Mouse (Mus musculus) liver, embryonic 14.5 days (tissue): Measurements from ENCODE around the gene Fhit. TPM values are rescaled to one million over a fixed set of nuclear protein-coding genes. Genes with fewer than 3 reads are reported as not detected.
A peak's percentile ranks its signal among the peaks of the same experiment; 100 is the strongest.

ENCODE experiments used
- ATAC-seq: fragments of 200-750 bp; cut with Nextera tagmentation; 2 replicates; pipeline ENCODE4 v1.8.0; 2017; ENCODE audit warnings: moderate number of reproducible peaks, mild to moderate bottlenecking, moderate library complexity; ENCODE audit not compliant: insufficient read depth
- DNase-seq, 3 experiments: peaks; one replicate each; pipeline ENCODE4 v3.0.0-alpha.2; 2012 to 2013; ENCODE audit warnings: low read depth in 3 of 3, low spot score in 3 of 3
- H3K27ac ChIP-seq: fragments of 300-500 bp; sonication (generic); 2 replicates; pipeline ENCODE4 v1.5.1; 2014; ENCODE audit warnings: moderate library complexity, mild to moderate bottlenecking, control low read depth, inconsistent platforms
- H3K27me3 ChIP-seq: fragments of 300-500 bp; sonication (generic); 2 replicates; pipeline ENCODE4 v1.6.1; 2014; ENCODE audit warnings: mild to moderate bottlenecking, low read length, moderate library complexity; ENCODE audit not compliant: control insufficient read depth, insufficient read depth
- H3K36me3 ChIP-seq: fragments of 300-500 bp; sonication (generic); replicated peaks from 2 replicates; pipeline ENCODE4 v1.6.1; 2014; ENCODE audit warnings: low read depth; ENCODE audit not compliant: control insufficient read depth, insufficient read depth
- H3K4me1 ChIP-seq, 2 experiments: fragments of 200-500 bp in 1 of 2; fragments of 300-500 bp in 1 of 2; sonication (generic) in 1 of 2; replicated peaks; 2 replicates each; pipeline ENCODE4 v1.6.1; 2012 to 2014; ENCODE audit warnings: antibody characterized with exemption in 1 of 2, inconsistent platforms in 1 of 2, low read length in 1 of 2; ENCODE audit not compliant: control insufficient read depth in 2 of 2, insufficient read depth in 2 of 2
- H3K4me2 ChIP-seq: fragments of 300-500 bp; sonication (generic); 2 replicates; pipeline ENCODE4 v1.6.1; 2014; ENCODE audit warnings: low read depth, mild to moderate bottlenecking, control low read depth, moderate library complexity
- H3K4me3 ChIP-seq, 2 experiments: fragments of 200-500 bp in 1 of 2; fragments of 300-500 bp in 1 of 2; sonication (generic) in 1 of 2; 2 replicates each; pipeline ENCODE4 v1.5.1; 2012 to 2014; ENCODE audit warnings: low read depth in 2 of 2, low read length in 2 of 2, mild to moderate bottlenecking in 2 of 2, control low read depth in 1 of 2, inconsistent platforms in 1 of 2, moderate library complexity in 1 of 2; ENCODE audit not compliant: insufficient read depth in 1 of 2
- H3K9ac ChIP-seq: fragments of 300-500 bp; sonication (generic); replicated peaks from 2 replicates; pipeline ENCODE4 v1.6.1; 2014; ENCODE audit warnings: mild to moderate bottlenecking, control low read depth, moderate library complexity
- H3K9me3 ChIP-seq: fragments of 300-500 bp; sonication (generic); 2 replicates; pipeline ENCODE4 v1.6.1; 2016; ENCODE audit warnings: low read length, mixed read lengths; ENCODE audit not compliant: control insufficient read depth
- CTCF ChIP-seq: IDR thresholded peaks from 2 replicates; pipeline ENCODE4 v1.5.1; 2016; ENCODE audit warnings: antibody characterized with exemption, low read depth, control low read depth
- EP300 ChIP-seq: IDR thresholded peaks from 2 replicates; pipeline ENCODE4 v1.6.1; 2016; ENCODE audit warnings: antibody characterized with exemption, low read depth
- WGBS: fragments of 180-500 bp; shearing (Covaris S2); extraction: QIAGEN DNeasy Blood & Tissue Kit; methylation state at CpG from one replicate; pipeline ENCODE4 v1.1.7; 2014; ENCODE audit not compliant: insufficient replicate concordance; 5-methylcytosine and 5-hydroxymethylcytosine counted together
- polyA plus RNA-seq, 2 experiments: library from polyadenylated mRNA; depleted of rRNA in 1 of 2; stranded (reverse) in 1 of 2; unstranded in 1 of 2; fragments of >200 nt; fragmentation: Nextera tagmentation in 1 of 2; extraction: Ambion mirVana in 1 of 2; gene quantifications; 2 replicates each; pipeline versions ENCODE4 v1.2.1 to v1.2.3; 2012 to 2014

Fhit gene
- polyA plus RNA-seq, 2 experiments: 1.4 to 1.9 TPM

- no peak overlapping the region for H3K9ac ChIP-seq
- no peak for TF ChIP-seq EP300
- TF ChIP-seq CTCF: no peak
- no peak for ATAC-seq
- no peak overlapping the region for H3K4me3 ChIP-seq
- H3K27ac ChIP-seq: no peak overlapping the region
- no peak overlapping the region for H3K4me2 ChIP-seq
- H3K36me3 ChIP-seq: no peaks in the 10 kb centered on the region
- no peaks in the 10 kb centered on the region for H3K4me1 ChIP-seq
- H3K9me3 ChIP-seq: no peaks in the 10 kb centered on the region
- no peaks in the 10 kb centered on the region for H3K27me3 ChIP-seq
- 43% methylated on average over 1 of the region's 1 CpGs for WGBS
- no peak for DNase-seq
These were observed 681.2 kb downstream of the Fhit start for GRCm38 (mm10) chr14:10480681-10481080.

GRCm38 (mm10) chr14:10453001-10453861 lies 708.6 kb downstream of the Fhit start:
- DNase-seq (peak; percentile 44 to 65 (median 45)), ATAC-seq (peak; percentile 89)
- Histone ChIP-seq H3K4me1 (peaks cover 10 to 23% of the 10 kb centered on the region in 2 experiments), H3K36me3 (no peaks in the 10 kb centered on the region), H3K27ac (peak overlapping the region; percentile 47), H3K4me2 (peak overlapping the region; percentile 72), H3K27me3 (no peaks in the 10 kb centered on the region), H3K9me3 (no peaks in the 10 kb centered on the region), H3K4me3 (peak overlapping the region; percentile 34 to 65), H3K9ac (peak overlapping the region; percentile 59)
- TF ChIP-seq EP300 (no peak; the same call in 1 of the 2 replicates), CTCF (no peak)
- under 1% methylated on average over 14 of the region's 14 CpGs for WGBS

GRCm38 (mm10) chr14:10452234-10452633 lies 709.6 kb downstream of the Fhit start:
- no peaks in the 10 kb centered on the region for H3K9me3 ChIP-seq
- H3K9ac ChIP-seq: 0 out of 2 replicates have a peak overlapping the region, but pooled peaks have one; percentile 13
- peaks cover 10 to 23% of the 10 kb centered on the region in 2 experiments for H3K4me1 ChIP-seq
- no peak for TF ChIP-seq CTCF
- 17% methylated on average over 5 of the region's 5 CpGs for WGBS
- peak; percentile 16; the same call in 1 of the 2 replicates for ATAC-seq
- no peaks in the 10 kb centered on the region for H3K27me3 ChIP-seq
- H3K4me3 ChIP-seq: no peak overlapping the region
- peak overlapping the region; percentile 72 for H3K4me2 ChIP-seq
- DNase-seq: peak in 1 of 3 experiments; percentile 26
- H3K36me3 ChIP-seq: no peaks in the 10 kb centered on the region
- no peak overlapping the region for H3K27ac ChIP-seq

GRCm38 (mm10) chr14:10445360-10445759 lies 716.5 kb downstream of the Fhit start:
- H3K4me1 ChIP-seq: no peaks in the 10 kb centered on the region
- no peak overlapping the region for H3K27ac ChIP-seq
- H3K27me3 ChIP-seq: no peaks in the 10 kb centered on the region
- no peaks in the 10 kb centered on the region for H3K9me3 ChIP-seq
- H3K4me3 ChIP-seq: no peak overlapping the region
- TF ChIP-seq EP300: no peak
- TF ChIP-seq CTCF: no peak
- no peak overlapping the region for H3K4me2 ChIP-seq
- no peak for ATAC-seq
- H3K9ac ChIP-seq: no peak overlapping the region
- no peaks in the 10 kb centered on the region for H3K36me3 ChIP-seq
- DNase-seq: no peak

- no peak overlapping the region for H3K4me3 ChIP-seq
- H3K4me1 ChIP-seq: peaks cover 0 to 3% of the 10 kb centered on the region in 2 experiments; a peak in 1 of 4 replicates
- H3K9me3 ChIP-seq: no peaks in the 10 kb centered on the region
- no peak overlapping the region for H3K9ac ChIP-seq
- ATAC-seq (no peak), DNase-seq (no peak)
- H3K27ac ChIP-seq: no peak overlapping the region
- H3K4me2 ChIP-seq: no peak overlapping the region
- 48% methylated on average over 1 of the region's 1 CpGs for WGBS
- no peaks in the 10 kb centered on the region for H3K36me3 ChIP-seq
- H3K27me3 ChIP-seq: no peaks in the 10 kb centered on the region
- no peak for TF ChIP-seq CTCF
- TF ChIP-seq EP300: no peak
These were observed 722.7 kb downstream of the Fhit start for GRCm38 (mm10) chr14:10439007-10439749.
